Mouse (Mus musculus) urinary bladder, postnatal 25 days (tissue): Measurements from ENCODE around the gene Setd5.

Source experiments
- DNase-seq: peaks from one replicate; pipeline ENCODE4 v3.0.0; 2022; ENCODE audit warnings: low spot score

Gene Setd5

DNA sequence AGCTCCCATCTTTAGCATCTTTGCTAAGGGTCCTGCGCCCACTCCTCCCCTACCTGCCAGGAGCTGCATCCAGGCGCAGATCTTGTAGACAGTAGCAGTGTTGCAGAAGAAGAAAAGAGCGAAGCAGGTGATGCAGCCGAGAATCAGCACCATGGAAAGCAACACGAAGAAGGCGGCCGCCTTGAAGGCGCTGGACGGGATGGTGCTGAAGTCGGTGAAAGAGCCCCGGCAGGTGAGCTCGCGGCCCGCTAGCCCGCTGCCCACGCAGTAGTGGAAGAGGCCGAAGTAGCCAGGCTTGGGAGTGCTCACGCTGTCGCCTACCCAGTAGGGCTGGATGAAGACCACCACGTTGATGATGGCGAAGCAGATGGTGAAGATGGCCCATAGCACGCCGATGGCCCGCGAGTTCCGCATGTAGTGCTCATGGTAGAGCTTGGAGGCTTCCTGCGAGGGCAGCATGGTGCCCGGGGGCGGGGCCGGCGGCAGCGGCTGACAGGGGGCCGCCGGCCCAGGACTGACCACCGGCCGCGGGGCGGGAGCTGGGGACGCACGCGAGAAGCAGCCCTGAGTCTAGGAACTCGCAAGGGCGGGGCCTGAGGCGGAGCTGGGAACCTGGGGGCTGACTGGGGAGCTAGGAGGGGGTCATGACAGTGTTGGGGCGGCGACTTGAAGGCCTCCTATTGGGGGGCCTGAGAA, 116.7 kb downstream of the Setd5 start:
- peak; percentile 31 for DNase-seq

DNA sequence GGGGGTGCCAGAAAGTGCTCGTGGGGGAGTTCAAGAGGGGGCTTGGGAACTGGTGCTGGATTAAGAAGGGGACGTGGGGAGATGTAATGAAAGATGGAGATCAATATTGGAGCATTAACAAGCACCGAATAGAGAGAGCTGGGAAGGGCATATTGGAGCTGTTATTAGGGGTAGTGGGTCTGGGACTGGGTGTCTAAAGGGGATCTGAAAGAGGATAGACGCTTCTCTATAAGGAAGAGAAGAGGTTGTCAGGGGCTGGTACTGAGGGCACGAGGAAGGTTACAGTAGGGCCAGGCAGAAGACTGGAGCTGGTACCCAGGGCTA, 117.3 kb downstream of the Setd5 start:
- DNase-seq: no peak

DNA sequence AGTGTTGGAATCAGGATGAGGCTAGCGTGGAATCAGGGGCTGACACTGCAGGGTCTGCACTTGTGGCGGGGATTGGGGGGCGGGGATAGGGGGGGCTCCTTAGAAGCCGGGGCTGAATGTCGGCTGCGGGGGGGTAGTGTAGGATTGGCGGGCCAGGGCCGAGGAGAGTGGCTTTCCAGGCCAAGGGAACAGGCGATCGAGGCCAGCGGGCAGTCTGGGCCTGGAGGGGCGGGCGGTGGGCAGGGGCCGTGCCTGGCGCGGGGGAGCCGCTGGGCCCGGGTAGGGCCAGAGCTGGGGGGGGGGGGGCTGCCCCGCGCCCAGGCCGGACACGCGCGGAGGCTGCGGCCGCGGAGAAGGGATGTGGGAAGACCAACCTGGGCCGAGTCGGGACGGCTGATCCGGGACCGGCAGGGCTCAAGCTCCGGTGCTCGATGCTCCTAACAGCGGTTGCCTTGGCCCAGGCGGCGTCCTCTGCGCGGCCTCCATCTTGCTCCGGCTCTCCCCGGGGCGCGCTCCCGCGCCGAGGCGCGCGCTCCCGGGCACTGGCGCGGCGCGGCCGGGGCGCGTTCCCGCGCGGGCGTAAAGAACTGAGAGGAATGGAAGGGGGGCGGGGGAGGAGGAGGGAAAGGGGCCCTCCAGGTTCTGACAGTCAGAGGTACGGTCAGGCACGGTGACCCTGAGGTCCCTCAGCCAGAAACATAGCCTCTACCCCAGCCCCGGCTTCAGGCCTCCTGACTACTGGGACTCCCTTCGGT, 117.9 kb downstream of the Setd5 start, which contains the start of gene Lhfpl4:
TSS of gene Lhfpl4 (minus strand) at position 544 of the 755 bp plus-strand sequence.
- no peak for DNase-seq

DNA sequence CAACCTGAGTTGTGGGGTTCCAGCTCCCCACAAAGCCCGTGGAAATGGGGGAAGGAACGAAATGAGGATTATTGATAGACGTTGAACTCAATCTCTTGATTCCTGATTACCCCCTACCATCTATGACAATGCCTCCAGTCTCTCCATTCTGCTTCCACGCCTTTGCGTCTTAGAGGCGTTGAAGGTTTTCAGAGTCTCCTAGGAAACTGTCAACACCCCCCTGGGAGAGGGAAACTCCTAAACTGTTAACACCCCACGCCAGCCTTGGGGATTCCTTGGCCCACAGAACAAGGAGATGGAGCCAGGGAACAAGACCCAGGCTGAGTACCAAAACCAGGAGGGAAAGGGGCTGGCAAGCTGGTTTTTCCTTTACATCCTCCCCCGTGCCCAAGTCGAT, 118.4 kb downstream of the Setd5 start:
- DNase-seq: no peak
